Mouse (Mus musculus) hindbrain, embryonic 13.5 days (tissue): ENCODE data around the gene Bcas3. TPM values are rescaled to one million over a fixed set of nuclear protein-coding genes. Genes with fewer than 3 reads are reported as not detected.

Source experiments
- microRNA-seq: library from miRNA; unstranded; fragments of <30 nt; microRNA quantifications from one replicate; pipeline ENCODE4, GENCODE M21; 2016
- polyA plus RNA-seq: library from polyadenylated mRNA; unstranded; fragments of >200 nt; fragmentation: Nextera tagmentation; extraction: Ambion mirVana; gene quantifications from 2 replicates; pipeline ENCODE4 v1.2.1, GENCODE M21; 2015

Gene Bcas3
- polyA plus RNA-seq, 1 experiment from 2014 or later, result 34.0 TPM

Small RNAs within 50 kb of the gene (microRNA-seq; reads per million reads assigned to microRNA genes)
- not detected for gene Mir5110

Other genes with a start within 250 kb of the Bcas3 start
- 10.5 and 13.0 TPM in 2 replicates for gene Usp32, start 213.0 kb upstream of the Bcas3 start, polyA plus RNA-seq
- 1.4 and 1.6 TPM in 2 replicates for gene 1700125H20Rik, start 182.8 kb upstream of the Bcas3 start, polyA plus RNA-seq
- gene Appbp2, start 118.0 kb upstream of the Bcas3 start, polyA plus RNA-seq, result 44.0 and 46.3 TPM in 2 replicates
- 18.3 and 19.5 TPM in 2 replicates for gene Ppm1d, start 41.9 kb upstream of the Bcas3 start, polyA plus RNA-seq